In genomic region chr2:178574859-178575258, GRCm38 (mm10) we compare ENCODE assay signal across 9 mouse cellular contexts.
A peak's percentile ranks its signal among the peaks of the same experiment; 100 is the strongest.
DNase-seq lines count a peak whose midpoint lies in the region; ATAC-seq and TF ChIP-seq lines count a peak whose summit lies in the region.
"Had no signal": no experiment of that assay in that cellular context is flagged by ENCODE, and none has a peak within 500 bp of the region (broad histone marks: within the 10 kb centered on the region; RNA-seq: fewer than 3 reads in every experiment).

No protein-coding gene starts in this region.

- H3K4me2 ChIP-seq in forebrain, postnatal 0 days (ENCODE audit: low read depth): no peak overlapping the region
- H3K4me2 ChIP-seq in lung, embryonic 14.5 days: no peak overlapping the region

- no peaks in the 10 kb centered on the region for H3K9me3 ChIP-seq in forebrain, postnatal 0 days (ENCODE audit: low read length)
- H3K9me3 ChIP-seq in lung, embryonic 14.5 days (ENCODE audit: low read depth, low read length): no peaks in the 10 kb centered on the region

- TF ChIP-seq CTCF in forebrain, postnatal 0 days (IDR thresholded peaks at IDR 0.05; ENCODE audit: low read depth): peak; percentile 73
- TF ChIP-seq CTCF in lung, embryonic 14.5 days (IDR thresholded peaks at IDR 0.05; ENCODE audit: low read depth): peak; percentile 66

- no peaks in the 10 kb centered on the region for H3K27me3 ChIP-seq in forebrain, postnatal 0 days (ENCODE audit: insufficient read depth, low read length)
- H3K27me3 ChIP-seq in lung, embryonic 14.5 days (ENCODE audit: insufficient read depth, low read length): peaks cover 3% of the 10 kb centered on the region; the same call in 1 of the 2 replicates

- 0 out of 2 replicates have a peak, but pooled peaks have one; percentile 40 for ATAC-seq in cerebellum, adult (ENCODE audit: insufficient number of reproducible peaks, low FRiP score, low TSS enrichment)
- ATAC-seq in forebrain, postnatal 0 days: peak; percentile 29; the same call in 1 of the 2 replicates
- no peak for ATAC-seq in lung, embryonic 14.5 days (ENCODE audit: insufficient read depth)

- no peak overlapping the region for H3K27ac ChIP-seq in forebrain, postnatal 0 days (ENCODE audit: low read depth, low read length)
- H3K27ac ChIP-seq in lung, embryonic 14.5 days (ENCODE audit: low read depth): no peak overlapping the region

- H3K4me3 ChIP-seq in forebrain, postnatal 0 days (ENCODE audit: low read depth, low read length): no peak overlapping the region
- no peak overlapping the region for H3K4me3 ChIP-seq in lung, embryonic 14.5 days (ENCODE audit: low read depth, low read length)
- H3K4me3 ChIP-seq: myocyte had no signal

- no peaks in the 10 kb centered on the region for H3K36me3 ChIP-seq in forebrain, postnatal 0 days (ENCODE audit: insufficient read depth)
- no peaks in the 10 kb centered on the region for H3K36me3 ChIP-seq in lung, embryonic 14.5 days (ENCODE audit: insufficient read depth)

- H3K9ac ChIP-seq in forebrain, postnatal 0 days: no peak overlapping the region
- H3K9ac ChIP-seq in lung, embryonic 14.5 days: no peak overlapping the region

- WGBS in forebrain, postnatal 0 days: 55% methylated on average over 4 of the region's 4 CpGs
- WGBS in lung, embryonic 14.5 days: 42% methylated on average over 4 of the region's 4 CpGs

- DNase-seq in gastrocnemius, adult 18-20 months (ENCODE audit: low spot score): peak; percentile 63
- no peak for DNase-seq in gastrocnemius, postnatal 25 days
- peak; percentile 3 for DNase-seq in 416B (ENCODE audit: low read depth)
- DNase-seq in forebrain, postnatal 0 days: peak; percentile 87
- DNase-seq in layer of hippocampus, adult 18-20 months (ENCODE audit: low spot score in 2 of 2): peak; percentile 63 to 90
- DNase-seq in lung, embryonic 14.5 days: peak; percentile 90
- DNase-seq in right cerebral cortex, postnatal 25 days: peak; percentile 32

- H3K4me1 ChIP-seq in forebrain, postnatal 0 days (ENCODE audit: insufficient read depth): no peaks in the 10 kb centered on the region
- 0 out of 2 replicates have a peak, but pooled peaks cover 3% of the 10 kb centered on the region for H3K4me1 ChIP-seq in lung, embryonic 14.5 days (ENCODE audit: insufficient read depth)
